Mouse (Mus musculus): Measurements from ENCODE around the gene Mamdc4.

Gene Mamdc4

DNA sequence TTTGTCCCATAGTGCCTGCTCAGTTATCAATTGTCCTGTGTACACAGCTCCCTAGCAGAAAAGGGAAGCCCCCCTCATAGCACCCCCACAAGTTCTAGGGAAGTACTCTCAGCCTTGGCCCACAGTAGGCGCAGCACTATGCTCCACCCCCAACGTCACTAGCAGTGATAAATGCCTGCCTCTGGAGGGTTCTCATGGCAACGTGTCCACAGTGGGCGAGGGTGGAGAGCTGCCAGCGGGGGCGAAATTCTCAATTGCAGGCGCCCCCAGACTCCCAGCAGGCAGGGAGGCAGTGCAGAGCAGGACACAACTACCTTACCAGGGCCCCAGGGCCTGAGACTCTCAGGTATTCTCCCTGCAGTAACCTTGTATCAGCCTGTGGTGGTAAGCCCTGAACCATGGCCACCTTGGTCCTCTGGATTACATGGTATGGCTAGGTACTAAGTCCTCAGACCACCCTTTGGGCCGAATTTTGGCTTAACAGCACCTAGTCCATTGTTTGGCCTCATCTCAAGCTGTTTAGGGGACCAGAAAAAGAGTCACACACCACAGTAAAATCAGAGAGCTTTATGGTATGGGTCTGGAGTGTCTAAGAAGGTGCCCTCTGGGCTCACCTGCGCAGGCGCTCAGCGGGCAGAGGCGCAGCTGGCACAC, 7.9 kb upstream of the Mamdc4 start:
- DNase-seq (ENCODE audit: low read depth, low spot score), result no peak

DNA sequence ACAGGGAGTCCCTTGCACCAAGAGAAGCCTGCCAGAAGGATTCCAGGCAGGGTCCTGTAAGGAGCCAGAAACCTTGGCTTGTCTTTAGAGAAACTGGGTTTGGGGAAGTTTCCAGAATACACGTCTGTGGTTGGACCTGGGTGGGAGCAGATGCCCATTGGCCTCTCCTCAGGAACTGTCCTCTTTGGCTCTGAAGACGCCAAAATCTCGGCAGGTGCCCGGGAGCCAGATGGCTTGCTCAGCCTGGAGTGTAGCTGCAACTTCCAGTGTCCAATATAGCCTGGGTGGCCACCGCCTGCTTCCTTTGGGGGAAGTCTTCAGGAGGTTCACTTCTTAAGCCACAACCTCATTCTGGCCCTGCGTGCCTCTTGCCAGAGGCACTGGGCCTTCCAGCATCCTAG, 7.3 kb upstream of the Mamdc4 start:
- no peak for DNase-seq (ENCODE audit: low read depth, low spot score)

DNA sequence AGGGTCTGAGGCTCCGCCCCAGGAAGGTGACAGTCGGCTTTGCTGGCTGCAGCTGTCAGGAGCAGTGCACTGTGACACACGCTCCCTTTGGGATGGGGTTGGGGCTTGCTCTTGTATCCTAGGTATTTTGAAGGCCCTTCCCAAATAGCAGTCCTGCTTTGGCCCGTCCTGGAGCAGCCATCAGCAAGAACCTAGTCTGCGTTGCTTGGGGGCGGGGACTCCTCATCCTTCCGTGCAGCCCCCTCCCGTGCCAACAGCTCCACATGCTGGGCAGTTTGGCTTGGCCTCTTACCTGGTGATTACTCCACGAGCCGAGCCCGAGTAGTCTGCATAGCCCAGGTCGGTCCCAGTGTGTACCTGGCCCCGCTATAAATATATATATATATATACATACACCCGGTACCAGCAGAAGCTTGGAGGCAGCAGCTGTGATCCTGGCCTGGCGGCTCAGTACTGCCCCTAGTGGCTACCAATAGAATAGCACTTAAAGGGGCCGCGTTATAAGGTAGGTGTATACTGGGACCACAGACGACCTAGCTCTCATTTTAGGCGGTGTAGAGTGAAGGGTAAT, 6.7 kb upstream of the Mamdc4 start, which contains the start of gene Ajm1:
Gene Ajm1 (minus strand): TSS at position 464 of the 571 bp plus-strand sequence.
- DNase-seq (ENCODE audit: low read depth, low spot score), result no peak

DNA sequence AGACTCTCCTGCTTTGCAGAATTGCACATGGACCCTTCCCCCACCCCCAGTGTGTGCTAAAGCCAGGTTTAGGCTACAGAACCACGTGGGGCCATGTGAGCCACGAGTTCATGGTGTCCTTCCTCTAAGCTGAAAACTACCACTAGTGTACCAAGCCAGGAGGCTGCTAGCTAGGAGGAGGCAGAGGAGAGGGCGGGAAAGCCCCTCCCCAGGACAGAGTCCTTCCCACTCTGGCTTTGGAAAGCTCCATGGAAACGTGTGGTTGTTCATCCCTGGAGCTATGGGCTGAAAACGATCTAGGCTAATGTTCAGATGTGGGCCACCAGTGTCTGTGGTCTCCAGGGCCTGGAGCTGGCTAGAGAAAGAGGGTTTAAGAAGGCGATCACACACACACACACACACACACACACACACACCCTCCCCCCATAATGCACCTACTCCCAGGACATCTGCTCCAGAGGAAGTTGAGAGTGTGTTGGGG, 6.0 kb upstream of the Mamdc4 start:
- DNase-seq (ENCODE audit: low read depth, low spot score), result no peak

DNA sequence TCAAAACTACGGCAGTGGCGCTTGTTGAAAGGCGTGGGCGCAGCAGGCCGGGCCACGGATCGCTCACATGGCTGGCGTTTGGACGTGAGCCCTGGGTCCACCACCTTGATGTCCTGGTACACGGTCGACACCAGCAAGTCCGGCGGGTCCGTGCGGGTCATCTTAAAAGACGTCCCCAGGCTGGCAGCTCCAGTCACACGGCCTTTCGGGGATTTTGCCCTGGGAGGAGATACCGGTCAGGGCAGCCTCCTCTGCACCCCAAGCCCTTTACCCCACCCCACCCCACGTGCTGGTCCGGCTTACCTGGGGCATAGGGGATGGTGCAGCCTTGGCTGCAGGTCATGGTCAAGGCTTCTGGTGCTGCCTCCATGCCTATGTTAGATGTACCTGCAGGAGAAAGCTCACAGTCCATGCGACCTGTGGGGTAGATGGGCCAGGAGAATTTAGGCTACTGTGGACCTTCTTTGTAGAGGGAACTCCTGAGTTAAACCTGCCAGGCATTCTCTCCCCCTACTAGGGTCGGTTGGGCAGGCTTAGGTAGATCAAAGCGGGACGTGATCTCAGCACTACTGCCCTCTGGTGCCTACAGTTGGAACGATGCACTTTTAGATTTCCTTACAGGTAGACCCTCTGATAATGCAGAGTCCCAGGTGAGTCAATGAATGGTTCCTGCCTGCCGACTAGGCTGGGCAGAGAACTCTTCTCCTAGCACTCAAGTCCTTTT, 5.3 kb upstream of the Mamdc4 start:
- no peak for DNase-seq (ENCODE audit: low read depth, low spot score)

DNA sequence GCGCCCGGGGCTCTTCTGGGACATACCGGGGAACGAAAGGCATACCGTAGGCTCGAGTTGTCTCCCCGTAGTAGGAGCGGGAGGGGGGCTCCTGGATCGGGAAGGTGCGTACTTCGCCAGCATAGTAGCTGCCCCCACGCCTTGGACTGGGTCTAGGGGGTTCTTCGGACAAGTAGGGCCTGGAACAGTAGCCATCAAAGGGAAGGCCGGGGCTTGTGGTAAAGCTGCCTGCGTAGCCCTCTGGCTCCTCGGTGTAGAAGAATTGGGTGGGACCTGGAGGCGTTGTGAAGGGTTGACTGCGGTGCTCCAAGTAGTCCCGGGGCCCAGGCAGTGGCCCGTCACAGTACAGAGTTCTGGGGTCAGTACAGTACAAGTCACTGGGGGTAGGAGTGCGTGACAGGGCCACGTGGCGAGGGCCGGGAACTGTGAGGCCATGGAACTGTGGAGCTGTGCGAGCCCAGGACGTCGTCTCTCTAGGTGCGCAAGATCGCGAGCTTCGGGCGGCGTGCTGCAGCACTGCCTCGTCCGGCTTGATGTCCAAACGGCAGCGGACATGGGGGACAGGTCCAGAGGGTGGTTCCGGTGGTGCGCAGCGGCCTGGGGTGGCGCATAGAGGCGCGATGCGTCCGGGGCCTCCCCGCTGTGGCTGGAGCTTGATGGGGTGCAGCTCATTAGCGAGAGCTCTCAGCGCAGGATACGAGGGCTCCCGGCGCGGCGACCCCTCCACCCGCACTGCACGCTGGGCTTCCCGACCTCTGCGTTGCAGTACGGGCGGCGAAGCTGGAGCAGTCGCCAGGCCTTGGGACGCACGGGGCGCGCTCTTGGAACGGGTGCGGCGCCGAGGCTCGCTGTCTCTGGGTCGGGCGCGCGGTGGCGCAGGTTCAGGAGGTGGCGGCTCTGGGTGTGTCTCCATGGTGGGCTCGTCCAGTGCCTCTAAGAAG, 4.4 kb upstream of the Mamdc4 start:
- no peak for DNase-seq (ENCODE audit: low read depth, low spot score)

DNA sequence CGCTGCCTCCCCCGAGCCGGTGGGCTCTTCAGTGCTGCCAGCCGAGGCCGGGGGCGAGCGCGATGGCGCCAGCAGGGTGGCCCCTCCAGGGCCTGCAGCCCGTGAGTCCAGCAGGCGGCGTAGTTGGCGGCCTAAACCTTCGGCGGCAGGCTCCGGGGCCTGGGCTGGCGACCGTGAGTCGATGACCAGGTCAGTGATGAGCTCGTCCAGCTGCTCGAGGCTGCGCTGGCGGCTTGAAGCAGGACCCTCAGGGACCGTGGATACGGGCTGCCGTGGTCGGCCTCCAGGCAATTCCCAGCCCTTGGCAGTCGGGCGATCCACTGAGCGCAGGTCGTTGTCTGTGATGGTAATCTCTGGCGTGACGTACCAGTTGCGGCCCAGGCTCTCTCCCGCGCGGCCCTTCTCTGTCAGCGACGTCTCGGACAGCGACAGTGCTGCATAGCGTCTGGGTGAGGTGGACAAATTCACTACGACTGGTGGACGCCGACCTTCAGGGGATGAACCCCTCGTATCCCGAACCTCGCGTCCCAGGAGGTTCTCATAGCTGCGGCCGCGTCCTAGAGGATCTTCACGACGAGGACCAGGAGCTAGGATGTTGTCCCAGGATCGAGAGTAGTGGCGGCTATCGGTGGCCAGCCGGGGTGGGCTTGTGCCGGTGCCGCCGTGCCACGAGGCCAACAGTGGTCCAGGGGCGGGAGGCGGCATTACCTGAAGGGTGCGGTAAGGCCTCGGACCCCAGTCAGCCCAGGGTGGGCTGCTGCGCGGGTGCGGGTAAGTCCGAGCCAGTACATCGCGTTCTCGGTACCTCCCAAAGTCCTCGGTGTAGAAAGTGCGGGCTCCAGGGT, 3.5 kb upstream of the Mamdc4 start:
- DNase-seq (ENCODE audit: low read depth, low spot score), result no peak

DNA sequence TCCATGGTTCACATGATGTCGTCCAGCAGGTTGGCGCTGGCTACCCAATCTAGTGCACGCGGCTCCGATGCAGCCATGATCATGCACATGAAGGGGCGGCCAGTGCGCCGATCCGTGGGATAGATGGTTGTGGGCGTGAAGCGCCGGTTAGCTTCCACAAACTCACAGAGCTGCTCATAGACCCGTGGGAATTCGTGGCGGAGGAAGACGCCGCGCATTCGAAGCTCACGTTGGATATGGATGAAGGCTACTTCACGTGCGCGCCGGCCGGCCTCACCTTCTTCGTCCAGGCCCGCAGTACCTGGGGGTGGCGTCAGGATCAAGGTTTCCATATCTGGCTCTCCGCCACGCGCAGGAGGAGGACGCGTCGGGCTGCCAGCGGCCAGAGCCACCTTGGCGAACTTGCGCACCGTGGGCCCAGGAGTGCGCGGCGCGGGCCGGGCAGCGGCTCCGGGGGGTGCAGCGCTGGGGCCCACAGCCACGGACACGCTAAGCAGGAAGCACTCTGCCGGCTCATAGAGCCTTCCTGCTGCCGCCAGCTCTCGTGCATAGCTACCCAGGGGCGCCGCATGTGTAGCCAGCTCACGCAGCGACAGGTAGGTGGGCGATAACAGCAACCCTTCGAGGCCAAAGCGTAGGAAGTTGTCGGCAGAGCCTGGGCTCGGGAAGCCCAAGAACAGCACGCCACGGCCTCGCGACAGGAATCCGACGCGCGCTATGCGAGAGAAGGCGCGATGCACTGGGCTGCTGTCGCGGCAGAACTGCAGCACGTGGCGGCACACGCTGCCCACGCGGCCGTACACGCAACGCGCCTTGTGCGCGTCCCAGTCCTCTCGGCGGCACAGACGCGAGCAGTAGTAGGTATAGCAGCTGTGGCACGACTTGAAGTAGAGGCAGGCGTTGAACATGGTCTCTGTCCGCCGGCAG, 2.6 kb upstream of the Mamdc4 start:
- no peak for DNase-seq (ENCODE audit: low read depth, low spot score)

DNA sequence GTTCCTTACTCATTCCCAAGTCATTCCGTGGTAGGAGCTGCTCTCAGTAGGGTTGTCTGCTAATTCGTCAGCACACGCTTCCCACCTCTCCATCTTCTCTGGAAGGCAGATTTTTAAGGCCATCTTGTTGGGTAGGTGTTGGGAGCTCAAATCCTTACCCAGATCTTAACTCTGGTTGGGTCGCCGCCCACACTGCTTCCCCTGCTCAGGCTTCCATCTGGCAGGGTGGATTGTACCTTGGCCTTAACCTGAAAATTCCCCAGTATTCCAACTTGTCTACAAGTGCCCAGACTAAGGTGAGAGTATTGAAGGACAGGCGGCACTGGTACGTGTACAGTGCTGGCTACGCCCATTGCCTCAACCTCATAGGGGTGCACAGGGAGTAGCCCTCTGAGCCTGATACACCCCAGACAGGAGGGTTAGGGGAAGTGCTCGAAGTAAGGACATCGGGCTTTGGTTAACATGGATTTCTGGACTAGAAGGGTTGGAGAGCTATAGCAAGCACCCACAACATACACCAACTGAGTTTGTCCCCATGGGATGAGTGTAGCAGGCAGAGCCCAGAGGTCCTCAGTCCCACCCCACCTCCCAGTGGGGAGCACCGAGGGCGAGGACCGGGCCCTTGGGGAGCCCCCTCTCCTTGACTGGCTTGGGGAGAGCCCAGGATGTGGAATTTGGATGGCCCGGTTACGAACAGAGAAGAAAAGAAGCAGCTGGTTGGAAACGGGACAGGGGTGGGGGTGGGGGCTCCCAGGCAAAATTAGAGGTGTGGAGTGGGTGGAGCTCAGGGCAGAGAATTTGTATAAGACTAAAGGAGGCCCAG, 1.6 kb upstream of the Mamdc4 start:
- DNase-seq (ENCODE audit: low read depth, low spot score), result no peak

DNA sequence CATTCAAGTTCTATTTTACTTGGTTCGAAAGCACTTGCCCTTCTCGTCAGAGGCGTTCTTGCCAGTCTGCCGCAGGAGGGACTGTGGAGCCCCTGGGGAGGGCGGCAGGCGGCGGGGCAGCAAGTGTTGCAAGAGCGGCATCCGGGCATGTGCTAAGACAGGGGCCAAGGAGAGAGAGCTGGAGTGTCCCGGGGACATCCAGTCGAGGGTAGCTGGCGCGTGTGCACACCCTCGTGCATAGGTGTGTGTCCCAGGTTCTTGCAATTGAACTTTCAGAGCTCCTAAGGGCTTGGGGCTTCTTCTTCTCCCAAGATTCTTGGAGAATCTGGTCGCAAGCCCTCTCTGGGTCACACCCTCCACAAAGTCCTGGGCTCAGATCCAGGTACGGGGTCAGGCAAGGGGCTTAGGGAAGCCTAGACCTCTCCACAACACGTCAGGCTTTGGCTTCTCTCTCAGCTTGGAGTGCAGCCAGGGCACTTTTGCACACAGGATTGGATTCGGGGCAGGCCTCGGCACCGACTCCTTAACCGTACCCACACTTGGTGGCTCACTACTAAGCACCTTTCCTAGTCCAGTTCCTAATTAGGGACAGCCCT, 885 bp upstream of the Mamdc4 start:
- no peak for DNase-seq (ENCODE audit: low read depth, low spot score)

DNA sequence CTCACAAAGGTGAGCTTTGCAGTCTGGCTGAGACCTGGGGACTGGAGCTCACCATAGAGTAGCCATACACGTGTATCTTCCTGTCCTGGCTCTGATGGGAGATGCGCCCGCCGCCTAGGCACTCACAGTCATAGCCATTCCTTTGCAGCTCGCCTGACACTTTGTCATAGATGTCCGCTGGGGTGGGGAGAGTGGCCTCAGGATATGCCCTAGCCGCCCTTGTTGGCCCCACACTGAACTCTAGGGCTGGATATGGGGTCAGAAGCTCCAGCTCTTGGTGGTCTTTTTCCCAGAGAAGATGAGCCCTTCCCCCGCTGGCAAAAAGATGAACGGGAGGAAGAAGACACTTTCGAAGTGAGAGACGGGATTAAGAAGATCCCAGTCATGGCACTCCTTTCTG, 509 bp downstream of the Mamdc4 start:
- no peak for DNase-seq (ENCODE audit: low read depth, low spot score)

DNA sequence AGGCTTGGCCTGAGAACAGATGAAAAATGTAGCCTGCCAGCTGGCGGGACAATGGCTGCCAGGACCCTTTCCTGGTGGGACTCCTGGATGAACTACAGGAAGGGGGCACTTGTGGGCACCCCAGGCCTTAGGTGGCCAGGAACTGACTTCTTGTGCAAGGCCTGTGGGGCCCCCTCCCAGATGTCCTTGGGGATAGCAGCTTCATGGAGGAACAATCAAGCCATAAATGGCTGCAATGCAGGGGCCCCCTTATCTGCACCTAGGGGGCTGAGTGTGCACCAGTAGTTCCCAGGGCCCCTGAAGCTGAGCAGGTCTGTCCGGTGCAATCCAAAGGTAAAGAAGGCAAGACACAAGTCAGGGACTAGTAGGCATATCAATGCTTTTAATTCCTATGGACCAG, 1.6 kb downstream of the Mamdc4 start:
- DNase-seq (ENCODE audit: low read depth, low spot score), result no peak

DNA sequence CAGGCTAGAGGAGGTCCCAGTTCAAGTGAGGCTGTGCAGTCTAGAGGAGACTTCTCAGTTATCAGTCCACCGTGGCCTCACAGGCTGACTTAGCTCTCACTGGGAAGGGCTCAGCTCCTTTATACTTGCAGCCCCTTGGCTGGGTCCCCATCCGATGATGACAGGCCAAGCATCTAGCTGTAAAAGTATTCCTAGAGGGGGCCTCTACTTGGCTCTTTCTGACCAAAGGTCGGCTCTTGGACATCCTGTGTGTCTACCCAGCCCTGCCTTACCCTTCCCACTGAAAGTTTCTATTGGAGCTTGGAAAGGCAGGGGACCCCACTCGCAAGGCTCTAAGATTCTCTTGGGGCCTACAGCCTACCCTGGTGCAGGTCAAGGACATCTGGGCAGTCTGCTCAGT, 3.4 kb downstream of the Mamdc4 start:
- no peak for DNase-seq (ENCODE audit: low read depth, low spot score)

DNA sequence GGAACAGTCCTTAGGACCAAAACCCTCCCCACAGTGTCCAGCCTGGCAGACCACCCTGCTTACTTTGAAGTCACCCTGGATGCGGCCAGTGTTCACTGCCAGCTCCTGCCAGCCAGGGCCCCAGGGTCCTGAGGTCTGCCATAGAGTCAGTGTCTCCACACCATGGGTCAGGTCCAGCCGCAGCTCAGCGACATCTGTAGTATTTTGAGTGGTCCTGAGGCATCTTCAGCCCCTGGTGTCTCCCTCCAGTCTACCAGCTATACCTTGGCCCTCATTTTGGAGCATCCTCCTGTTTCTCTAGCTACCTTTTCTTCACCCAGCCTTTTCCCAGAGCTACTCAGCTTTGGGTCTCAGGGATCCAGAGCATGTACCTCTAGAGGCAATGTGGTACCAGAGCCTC, 5.3 kb downstream of the Mamdc4 start:
- DNase-seq (ENCODE audit: low read depth, low spot score), result no peak

DNA sequence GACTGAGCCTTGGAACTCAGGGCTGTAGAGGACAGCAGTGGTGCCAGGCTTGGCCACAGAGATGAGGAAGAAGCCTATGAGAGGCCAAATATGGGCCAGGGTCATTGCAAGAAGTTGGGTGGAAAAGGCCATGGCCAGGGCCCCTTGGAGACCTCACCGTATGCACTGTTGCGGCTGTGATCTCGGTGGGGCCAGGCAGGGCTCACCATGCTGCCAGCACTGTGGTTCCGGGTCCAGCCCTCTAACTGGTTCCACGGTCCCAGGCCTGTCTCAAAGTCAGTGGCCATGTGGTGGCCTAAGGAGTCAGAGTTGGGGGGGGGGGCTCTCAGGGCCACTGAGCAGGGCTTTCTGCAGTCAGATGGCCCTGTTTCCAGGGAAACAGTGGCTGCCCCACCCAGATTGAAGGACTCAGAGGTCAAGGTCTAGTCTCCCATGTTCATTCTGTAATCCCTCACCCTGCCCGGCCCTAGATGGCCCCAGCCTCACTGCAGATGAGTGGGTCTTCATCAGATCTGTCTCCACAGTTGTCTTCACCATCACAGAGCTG, 6.1 kb downstream of the Mamdc4 start:
- DNase-seq (ENCODE audit: low read depth, low spot score), result no peak

DNA sequence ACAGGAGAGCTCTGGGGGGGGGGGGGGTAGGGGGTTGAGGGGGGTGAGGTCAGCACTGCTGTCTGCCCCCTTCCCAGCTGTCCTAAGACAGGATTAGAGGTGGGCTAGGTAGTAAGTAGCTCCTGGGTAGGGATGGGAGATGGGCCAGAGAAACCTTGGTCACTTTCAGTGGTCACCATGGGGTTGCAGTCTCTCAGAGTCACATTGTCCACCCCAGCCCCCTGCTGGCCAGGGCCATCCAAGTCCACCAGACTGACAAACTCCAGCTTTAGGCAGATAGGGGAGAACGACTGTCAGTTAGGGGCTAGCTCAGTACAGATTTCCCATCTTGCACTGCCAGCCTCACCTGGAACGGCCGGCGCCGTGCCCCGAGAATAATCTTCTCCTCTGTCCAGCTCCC, 8.1 kb downstream of the Mamdc4 start:
- no peak for DNase-seq (ENCODE audit: low read depth, low spot score)

DNA sequence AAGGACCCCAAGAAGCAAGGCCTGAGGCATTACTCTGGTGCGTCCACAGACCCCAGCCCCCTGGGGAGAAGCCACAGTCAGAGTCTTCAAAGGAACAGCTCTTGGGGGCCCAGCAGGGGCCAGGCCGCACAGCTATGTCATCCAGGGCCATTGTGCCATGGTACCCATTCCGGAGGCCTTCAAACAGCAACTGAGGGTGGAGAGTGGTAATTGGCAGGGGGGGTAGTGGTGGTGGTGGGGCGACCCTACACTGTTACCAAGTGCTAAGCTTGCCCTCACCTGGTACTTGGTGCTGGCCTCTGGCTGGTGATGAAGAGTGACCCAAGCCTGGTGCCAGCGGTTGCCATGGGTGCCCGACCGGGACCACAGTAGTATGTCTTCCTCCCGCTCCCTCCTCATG, 8.9 kb downstream of the Mamdc4 start:
- DNase-seq (ENCODE audit: low read depth, low spot score), result no peak

DNA sequence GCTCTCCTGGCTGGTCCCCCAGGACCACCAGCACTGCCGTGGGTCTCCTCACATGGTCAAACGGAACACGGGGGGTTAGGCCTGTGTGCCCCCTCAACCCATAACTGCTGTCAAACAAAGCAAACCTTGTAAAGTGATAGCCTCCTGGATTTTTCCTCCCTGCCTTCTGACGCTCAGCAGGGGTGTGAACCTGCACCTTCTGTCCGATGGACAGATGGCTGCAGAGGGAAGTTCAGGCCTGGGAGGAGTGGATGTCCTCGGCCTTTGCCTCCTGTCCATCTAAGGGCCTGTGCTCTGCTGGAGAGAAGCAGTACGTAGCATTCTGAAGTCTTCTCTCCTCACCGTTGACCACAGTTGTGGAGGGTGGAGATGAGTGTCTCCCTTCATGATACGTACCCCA, 12.7 kb downstream of the Mamdc4 start:
- DNase-seq (ENCODE audit: low read depth, low spot score), result no peak
